Mouse (Mus musculus) olfactory bulb, adult 2 months (tissue): ENCODE measurements around the gene Cnih4. TPM values are rescaled to one million over a fixed set of nuclear protein-coding genes. Genes with fewer than 3 reads are reported as not detected.

Experiments used
- H3K27ac ChIP-seq: fragments of 200-500 bp; 2 replicates; pipeline ENCODE4 v1.5.1; 2012; ENCODE audit warnings: low read depth, low read length; ENCODE audit not compliant: insufficient read depth
- H3K4me1 ChIP-seq: fragments of 200-500 bp; 2 replicates; pipeline ENCODE4 v1.6.1; 2012; ENCODE audit warnings: low read length; ENCODE audit not compliant: control insufficient read depth, insufficient read depth
- H3K4me3 ChIP-seq: fragments of 200-500 bp; 2 replicates; pipeline ENCODE4 v1.5.1; 2012; ENCODE audit warnings: mild to moderate bottlenecking, low read depth, low read length, moderate library complexity; ENCODE audit not compliant: insufficient read depth
- CTCF ChIP-seq: fragments of 200-500 bp; IDR thresholded peaks from 2 replicates; pipeline ENCODE4 v1.5.1; 2012; ENCODE audit warnings: low read depth, mild to moderate bottlenecking, low read length, moderate library complexity; ENCODE audit not compliant: insufficient read depth
- POLR2A ChIP-seq: fragments of 200-500 bp; IDR thresholded peaks from 2 replicates; pipeline ENCODE4 v1.6.1; 2012; ENCODE audit warnings: mild to moderate bottlenecking, low read depth, low read length, moderate library complexity; ENCODE audit not compliant: insufficient read depth
- WGBS: fragments of 180-500 bp; shearing (Covaris S2); methylation state at CpG from one replicate; pipeline ENCODE4 v1.1.7; 2018; 5-methylcytosine and 5-hydroxymethylcytosine counted together
- polyA plus RNA-seq: library from polyadenylated mRNA; stranded (reverse); fragments of >200 nt; gene quantifications from 2 replicates; pipeline ENCODE4 v1.2.4, GENCODE M21; 2012; ENCODE audit warnings: low replicate concordance; ENCODE audit not compliant: missing spikeins, insufficient read depth, insufficient read length

The Cnih4 gene
- not detected in 2 replicates for polyA plus RNA-seq

GRCm38 (mm10) chr1:181143950-181144836, at the start of gene Cnih4, which contains the start of gene Nvl:
Cnih4 (plus strand) TSS chr1:181144693.
Nvl (minus strand) TSS chr1:181144204.
- WGBS: under 1% methylated on average over 52 of the region's 52 CpGs
- TF ChIP-seq POLR2A: peak; percentile 41; the same call in 1 of the 2 replicates
- TF ChIP-seq CTCF: no peak
- H3K4me3 ChIP-seq: peak within 1 kb of the TSS; percentile 90
- H3K4me1 ChIP-seq: peaks cover 7% of the 10 kb centered on the region; the same call in 1 of the 2 replicates
- H3K27ac ChIP-seq: 0 out of 2 replicates have a peak within 1 kb of the TSS, but pooled peaks have one; percentile 34

GRCm38 (mm10) chr1:181117112-181117511, 27.4 kb upstream of the Cnih4 start:
- H3K4me1 ChIP-seq: no peaks in the 10 kb centered on the region
- TF ChIP-seq POLR2A (no peak), CTCF (no peak)
- no peak overlapping the region for H3K27ac ChIP-seq
- no peak overlapping the region for H3K4me3 ChIP-seq
- WGBS: 89% methylated on average over 4 of the region's 4 CpGs

GRCm38 (mm10) chr1:181124145-181124544, 20.3 kb upstream of the Cnih4 start:
- Histone ChIP-seq H3K27ac (no peak overlapping the region), H3K4me1 (no peaks in the 10 kb centered on the region), H3K4me3 (no peak overlapping the region)
- TF ChIP-seq CTCF (no peak), POLR2A (no peak)
- 89% methylated on average over 2 of the region's 2 CpGs for WGBS

- 91% methylated on average over 3 of the region's 3 CpGs for WGBS
- TF ChIP-seq CTCF: no peak
- no peak for TF ChIP-seq POLR2A
- Histone ChIP-seq H3K4me1 (no peaks in the 10 kb centered on the region), H3K4me3 (no peak overlapping the region), H3K27ac (no peak overlapping the region)
Measured at GRCm38 (mm10) chr1:181125916-181126315, 18.6 kb upstream of the Cnih4 start.

- WGBS: 93% methylated on average over 9 of the region's 9 CpGs
- no peaks in the 10 kb centered on the region for H3K4me1 ChIP-seq
- TF ChIP-seq CTCF (no peak), POLR2A (no peak)
- no peak overlapping the region for H3K27ac ChIP-seq
- no peak overlapping the region for H3K4me3 ChIP-seq
Measured at GRCm38 (mm10) chr1:181126766-181127165, 17.7 kb upstream of the Cnih4 start.

GRCm38 (mm10) chr1:181131915-181132314, 12.6 kb upstream of the Cnih4 start:
- Histone ChIP-seq H3K4me1 (no peaks in the 10 kb centered on the region), H3K4me3 (no peak overlapping the region), H3K27ac (no peak overlapping the region)
- 79% methylated on average over 6 of the region's 6 CpGs for WGBS
- no peak for TF ChIP-seq CTCF
- no peak for TF ChIP-seq POLR2A

- no peak overlapping the region for H3K4me3 ChIP-seq
- TF ChIP-seq POLR2A: no peak
- TF ChIP-seq CTCF: no peak
Measured at GRCm38 (mm10) chr1:181138730-181139129, 5.8 kb upstream of the Cnih4 start.

GRCm38 (mm10) chr1:181143609-181143949, 914 bp upstream of the Cnih4 start:
- WGBS: under 1% methylated on average over 12 of the region's 12 CpGs
- H3K4me3 ChIP-seq: peak overlapping the region; percentile 90
- H3K27ac ChIP-seq: 0 out of 2 replicates have a peak overlapping the region, but pooled peaks have one; percentile 34
- TF ChIP-seq CTCF (no peak), POLR2A (no peak)
- peaks cover 7% of the 10 kb centered on the region; the same call in 1 of the 2 replicates for H3K4me1 ChIP-seq

More at GRCm38 (mm10) chr1:181138730-181139129, 5.8 kb upstream of the Cnih4 start:
- Histone ChIP-seq H3K27ac (no peak overlapping the region), H3K4me1 (peaks cover 3% of the 10 kb centered on the region; the same call in 1 of the 2 replicates)
- WGBS: 89% methylated on average over 7 of the region's 7 CpGs

GRCm38 (mm10) chr1:181144966-181145365, 473 bp downstream of the Cnih4 start:
- 0 out of 2 replicates have a peak overlapping the region, but pooled peaks have one; percentile 3 for H3K4me3 ChIP-seq
- 7% methylated on average over 12 of the region's 12 CpGs for WGBS
- no peak overlapping the region for H3K27ac ChIP-seq
- peaks cover 7% of the 10 kb centered on the region; the same call in 1 of the 2 replicates for H3K4me1 ChIP-seq
- TF ChIP-seq POLR2A (no peak), CTCF (no peak)
